Mouse (Mus musculus) urinary bladder, postnatal 4 days (tissue): Measurements from ENCODE around the gene Smarcal1.

ENCODE experiments used
- DNase-seq, 2 experiments: peaks; one replicate each; pipeline ENCODE4 v3.0.0; 2021 to 2022; ENCODE audit warnings: low spot score in 2 of 2

Gene Smarcal1

DNA sequence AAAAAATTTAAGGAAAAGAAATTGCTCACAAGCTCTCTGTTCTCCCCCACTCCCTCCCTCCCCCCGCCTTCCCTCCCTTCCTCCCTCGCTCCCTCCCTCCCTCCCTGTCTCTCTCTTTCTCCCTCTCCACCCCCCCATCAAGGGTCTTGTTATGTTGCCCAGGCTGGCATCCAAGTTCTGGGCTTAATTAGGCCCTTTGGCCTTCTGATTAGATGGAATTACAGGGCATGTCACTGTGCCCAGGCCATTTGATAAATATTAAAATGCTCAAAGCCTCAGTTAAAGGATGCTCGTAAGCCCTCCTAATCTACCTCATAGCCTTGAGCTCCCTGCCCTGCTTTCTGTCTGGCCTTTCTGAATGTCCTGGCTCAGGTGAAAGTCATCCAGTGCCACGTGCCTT, 7.6 kb downstream of the Smarcal1 start:
- DNase-seq = no peak

DNA sequence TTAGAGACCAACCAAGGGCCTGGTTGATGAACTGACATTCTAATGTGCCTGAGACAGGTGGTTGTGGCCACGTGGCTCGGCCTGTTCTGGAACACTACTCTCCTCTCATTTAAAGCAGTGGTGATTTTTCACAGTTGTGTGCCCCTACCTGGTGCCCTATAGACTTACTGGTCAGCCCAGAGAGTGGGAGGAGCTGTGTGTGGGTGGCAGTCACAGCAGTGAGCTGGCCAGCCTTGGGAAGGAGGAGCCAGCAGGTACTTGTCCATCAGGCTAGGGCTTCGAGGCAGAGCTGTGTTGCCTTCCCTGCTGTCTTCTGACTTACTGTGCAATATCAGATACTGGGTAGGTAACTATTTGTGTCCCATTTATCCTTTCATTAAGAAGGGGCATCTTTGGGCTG, 9.3 kb downstream of the Smarcal1 start:
- no peak for DNase-seq

DNA sequence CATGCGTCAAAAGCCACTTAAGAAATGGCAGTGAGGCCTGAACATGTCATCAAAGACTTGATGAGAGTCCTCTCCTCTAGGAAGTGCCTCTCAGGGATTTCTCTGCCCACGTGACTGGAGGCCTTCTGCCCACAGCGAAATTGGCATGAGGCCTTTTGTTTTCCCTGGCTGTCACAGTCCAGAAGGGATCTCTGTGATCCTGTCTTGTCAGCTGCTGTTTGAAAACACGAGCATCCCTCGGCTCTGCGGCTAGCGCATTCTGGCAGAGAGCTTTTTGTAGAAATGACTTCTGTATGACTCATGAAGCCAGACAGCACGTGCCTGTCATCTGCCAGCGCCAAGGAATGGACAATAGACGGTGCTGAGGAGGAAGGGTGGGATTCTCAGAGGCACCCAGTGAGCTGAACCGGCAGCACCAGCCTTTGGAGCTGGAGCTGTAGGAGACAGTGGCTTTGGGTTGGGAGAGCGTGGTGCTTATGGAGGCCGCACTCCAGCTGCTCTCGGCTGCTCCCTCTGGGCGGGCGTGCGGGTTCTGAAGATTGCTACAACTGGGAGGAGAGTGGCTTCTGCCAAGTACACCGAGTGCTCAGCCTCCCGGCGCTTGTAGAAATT, 10.4 kb downstream of the Smarcal1 start:
- DNase-seq = peak in 1 of 2 experiments; percentile 41

DNA sequence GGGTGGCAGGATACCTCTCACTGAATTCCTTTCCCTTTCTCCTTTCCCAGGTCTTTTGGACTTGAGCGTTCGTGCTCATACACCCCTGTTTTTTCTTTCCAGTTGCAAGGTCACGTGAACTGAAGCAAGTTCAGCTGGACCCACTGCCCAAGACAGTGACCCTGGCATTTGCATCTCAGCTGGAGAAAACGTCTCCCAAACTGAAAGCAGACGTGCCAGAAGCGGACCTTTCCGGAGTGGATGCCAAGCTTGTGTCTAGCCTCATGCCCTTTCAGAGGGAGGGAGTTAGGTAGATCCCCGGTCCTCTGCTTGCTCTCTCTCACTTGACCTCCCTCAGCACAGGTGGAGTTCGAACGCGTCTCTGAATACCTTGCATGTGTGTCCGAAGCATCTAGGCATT, 12.6 kb downstream of the Smarcal1 start:
- no peak for DNase-seq

DNA sequence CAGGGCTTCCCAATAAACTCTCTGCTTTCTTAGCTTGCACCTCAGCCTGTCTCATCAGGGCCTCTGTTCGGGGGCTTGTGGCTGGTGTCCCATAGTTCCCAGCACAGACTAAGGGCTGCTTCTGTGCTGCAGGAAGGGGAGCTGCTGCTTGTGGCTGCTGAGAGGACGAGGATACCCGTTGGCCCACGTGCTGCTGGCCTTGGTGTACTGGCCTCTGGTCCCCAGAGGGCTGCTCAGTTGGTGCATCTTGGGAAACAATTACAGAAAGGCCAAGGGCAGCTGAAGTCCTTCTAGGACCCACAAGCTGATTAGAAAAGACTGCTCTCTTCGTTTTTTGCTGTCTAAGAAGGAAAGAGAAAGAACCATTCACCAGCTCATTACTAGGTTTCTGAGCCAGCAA, 13.2 kb downstream of the Smarcal1 start:
- peak in 1 of 2 experiments; percentile 44 for DNase-seq

DNA sequence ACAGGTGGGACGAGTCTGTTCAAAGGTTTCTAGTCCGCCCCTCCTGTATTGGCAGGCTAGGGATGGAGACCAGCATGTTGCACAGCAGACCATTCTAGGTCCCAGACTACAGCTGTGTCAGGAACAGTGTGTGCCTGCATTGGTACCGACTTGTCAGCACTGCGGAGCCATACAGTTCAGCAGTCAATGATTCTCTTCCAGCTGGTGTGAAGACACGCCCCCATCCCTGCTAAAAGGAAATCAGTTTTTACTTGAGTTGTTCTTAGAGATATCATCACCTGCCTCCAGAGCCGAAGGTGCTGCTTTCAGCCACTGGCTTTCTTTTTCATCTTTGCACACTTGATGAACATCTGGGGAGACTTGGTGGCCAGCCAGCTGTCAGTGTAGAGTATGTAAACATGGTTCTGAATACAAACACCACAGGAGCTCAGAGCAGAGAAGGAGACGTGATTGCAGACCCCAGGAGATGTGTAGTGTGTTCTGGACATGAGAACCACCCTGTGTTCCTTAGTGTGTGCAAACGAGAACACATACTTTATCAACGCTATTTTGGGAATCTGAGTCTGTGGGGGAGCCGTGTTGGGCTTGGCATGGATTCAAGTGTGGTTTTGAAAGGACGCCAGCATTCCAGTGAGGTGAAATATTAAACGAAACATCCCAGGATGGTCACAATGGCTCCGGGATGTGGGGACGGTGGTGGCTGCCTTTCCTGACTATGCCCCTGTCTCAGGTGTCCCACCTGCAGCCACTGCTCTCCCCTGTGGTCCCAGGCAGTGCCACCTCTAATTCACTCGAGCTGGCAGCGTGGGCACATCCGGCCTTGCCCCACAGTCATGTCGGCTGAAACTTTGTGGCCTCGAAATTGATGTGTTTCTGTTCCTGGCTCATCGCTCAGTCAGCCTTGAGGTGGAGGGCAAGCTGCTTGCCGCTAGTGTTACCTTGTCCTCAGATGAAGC, 16.4 kb downstream of the Smarcal1 start:
- peak in 1 of 2 experiments; percentile 40 for DNase-seq

DNA sequence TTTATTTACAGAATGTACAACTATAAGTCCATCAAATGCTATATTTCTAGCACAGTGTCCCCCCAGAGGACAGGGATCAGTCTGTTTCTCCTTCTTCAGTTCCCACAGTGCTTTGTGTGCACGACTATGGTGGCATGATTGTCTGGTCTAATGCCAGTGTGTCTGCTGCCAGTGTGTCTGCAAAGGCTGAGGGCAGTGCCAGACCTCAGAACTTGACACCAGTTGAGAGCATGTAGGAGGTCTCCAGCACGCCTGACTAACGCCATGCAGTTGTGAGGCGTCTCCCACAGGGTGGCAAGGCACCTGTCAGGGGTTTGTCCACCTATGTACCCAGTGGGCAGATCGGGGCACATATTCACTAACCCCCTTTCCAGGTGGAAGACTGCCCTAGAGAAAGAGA, 17.7 kb downstream of the Smarcal1 start:
- no peak for DNase-seq

DNA sequence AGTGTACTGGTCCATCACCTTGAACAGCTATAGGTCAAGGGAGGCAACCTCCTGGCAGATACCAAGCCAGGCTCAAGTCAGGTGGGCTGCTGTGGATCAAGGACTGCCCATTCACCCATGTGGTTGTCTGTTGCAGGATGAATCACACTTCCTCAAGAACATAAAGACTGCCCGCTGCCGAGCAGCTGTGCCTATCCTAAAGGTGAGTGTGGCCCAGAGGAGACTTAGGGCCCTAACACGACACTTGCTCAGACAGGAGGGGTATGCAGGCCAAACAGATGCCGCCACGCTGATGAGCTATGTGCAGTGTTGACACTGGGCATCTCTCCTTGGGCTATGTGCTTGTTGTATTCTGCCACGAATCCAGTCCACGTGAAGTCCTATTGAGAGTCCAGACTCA, 18.2 kb downstream of the Smarcal1 start:
- DNase-seq = no peak

DNA sequence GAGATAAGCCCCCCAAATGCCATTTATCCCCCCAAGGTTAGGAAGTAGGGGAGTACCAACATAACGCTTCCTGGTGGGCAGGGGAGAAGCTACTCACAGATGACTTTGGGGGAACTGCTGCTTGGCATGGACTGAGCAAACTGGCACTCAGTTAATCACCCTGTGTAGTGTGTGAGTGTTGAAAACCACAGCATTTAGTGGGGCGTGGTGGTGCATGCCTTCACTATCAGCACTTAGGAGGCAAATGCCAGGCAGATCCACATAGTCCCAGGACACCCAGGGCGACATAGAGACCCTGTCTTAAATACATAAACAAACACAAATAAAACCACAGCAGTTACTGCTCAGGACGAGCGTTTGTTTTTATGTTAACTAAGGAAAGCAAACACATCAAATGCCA, 19.1 kb downstream of the Smarcal1 start:
- DNase-seq = no peak

DNA sequence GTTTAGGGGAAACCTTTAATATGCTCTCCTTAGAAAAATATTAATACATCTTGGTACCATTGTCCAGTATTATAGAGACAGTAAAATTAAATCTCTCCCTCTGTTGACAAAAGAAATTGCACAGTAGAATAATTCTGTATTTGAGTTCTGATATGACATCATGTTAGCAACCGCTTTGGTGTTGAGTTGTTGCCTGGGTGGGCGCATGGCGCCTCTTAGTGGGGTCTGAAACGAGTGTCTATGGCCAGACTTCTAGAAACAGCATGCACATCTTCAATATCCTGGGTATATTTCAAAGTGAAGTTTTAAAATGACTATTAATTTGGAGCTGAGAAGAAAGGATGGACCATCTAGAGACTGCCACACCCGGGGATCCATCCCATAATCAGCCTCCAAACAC, 19.8 kb downstream of the Smarcal1 start:
- no peak for DNase-seq

DNA sequence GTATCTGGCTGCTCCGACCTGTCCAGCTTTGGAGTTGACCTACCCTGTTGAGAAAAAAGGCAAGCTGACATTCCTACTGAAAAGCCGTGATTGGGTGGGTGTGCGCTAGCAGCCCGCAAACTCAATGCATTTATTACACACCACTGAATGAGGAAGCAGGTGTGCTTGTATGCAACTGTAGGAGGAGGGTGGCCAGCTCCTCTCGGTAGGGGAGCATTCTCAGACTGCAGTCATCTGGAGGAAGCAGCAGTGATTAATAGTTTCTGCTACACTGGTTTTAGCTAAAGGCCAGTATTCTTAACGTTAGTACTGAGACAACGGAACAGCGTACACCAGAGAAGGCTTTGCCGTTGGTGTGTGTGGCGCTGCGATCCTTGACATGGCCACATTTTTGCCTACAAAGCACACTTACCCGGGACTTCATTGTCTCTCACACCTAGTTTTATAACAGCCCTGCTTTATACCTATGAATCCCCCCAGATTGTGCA, 23.2 kb downstream of the Smarcal1 start:
- no peak for DNase-seq

DNA sequence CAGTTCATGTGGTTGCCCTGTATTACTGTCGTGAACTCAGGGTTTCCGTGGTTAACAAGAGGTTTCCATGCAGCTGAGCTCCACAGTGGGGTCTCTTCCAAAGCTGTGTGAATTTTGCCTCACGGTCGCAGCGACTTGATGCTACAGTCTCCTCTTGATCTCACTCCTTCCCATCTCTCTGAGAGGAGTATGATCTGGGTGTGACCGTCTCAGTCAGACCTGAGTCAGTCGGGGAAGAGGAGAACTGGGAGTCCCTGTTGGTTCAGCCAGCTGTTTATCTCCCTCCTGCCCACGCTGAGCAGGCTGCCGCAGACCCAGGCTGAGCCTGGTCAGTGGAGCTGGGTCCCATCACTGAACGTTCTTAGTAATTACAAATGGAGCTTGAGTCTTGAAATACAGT, 26.1 kb downstream of the Smarcal1 start:
- no peak for DNase-seq

DNA sequence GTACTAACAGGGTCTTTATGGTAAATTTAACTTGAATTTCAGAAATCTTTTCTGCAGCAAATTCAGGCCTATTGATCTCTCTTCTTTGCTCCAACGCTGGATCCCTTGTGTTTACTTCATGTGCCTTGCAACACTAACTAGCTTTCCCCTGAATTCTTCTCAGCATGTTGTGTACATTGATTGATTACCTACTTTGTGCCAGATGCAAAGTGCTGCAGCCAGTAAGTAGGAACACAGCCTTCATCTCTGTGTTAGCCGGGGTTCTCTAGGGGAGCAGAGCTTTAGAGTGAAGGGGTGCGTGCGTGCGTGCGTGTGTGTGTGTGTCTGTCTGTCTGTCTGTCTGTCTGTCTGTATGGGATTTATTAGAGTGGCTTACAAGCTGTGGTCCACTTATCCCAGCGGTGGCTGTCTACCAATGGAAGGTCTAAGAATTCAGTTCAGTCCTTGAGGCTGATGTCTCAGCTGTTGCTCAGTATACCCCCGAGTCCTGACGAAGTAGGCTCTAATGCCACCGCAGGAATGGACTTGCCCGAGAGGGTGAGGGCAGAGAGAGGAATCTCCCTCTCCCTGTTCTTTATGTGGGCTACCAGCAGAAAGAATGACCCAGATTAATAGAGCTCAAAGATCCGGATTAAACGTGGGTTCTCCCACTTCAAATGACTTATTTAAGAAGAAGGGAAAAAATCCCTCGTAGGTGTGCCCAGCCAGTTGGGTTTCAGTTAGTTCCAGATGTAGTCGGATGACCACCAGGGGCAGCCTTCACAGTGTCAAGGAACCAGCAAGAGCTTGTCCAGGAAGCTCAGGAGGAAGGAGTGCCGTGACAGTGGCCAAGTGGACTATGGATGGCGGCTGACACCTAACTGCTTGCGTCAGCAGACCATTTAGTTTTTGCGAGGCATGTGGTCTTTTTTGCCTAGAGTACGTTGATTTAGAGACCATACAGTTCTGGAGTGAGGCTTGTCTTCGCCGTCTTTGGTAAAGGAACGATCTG, 27.1 kb downstream of the Smarcal1 start:
- no peak for DNase-seq

DNA sequence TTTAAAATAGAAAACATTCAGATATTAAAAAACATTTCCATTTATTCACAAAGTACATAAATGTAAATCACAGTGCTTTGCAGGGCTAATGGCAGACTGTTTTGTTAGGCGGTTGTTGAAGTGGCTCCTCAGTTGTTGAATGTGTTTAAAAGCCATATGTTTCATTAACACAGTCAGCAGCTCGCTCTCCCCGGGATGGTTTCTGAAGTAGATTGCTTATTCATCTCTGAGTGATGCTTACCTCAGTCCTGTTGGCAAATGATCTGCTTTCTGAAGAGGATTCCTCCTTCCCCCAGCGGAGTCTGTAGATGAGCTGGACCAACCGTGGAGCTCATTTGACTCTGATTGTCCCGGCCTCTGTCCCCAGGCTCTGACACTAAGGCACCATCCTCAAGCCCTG, 29.1 kb downstream of the Smarcal1 start:
- DNase-seq = no peak

DNA sequence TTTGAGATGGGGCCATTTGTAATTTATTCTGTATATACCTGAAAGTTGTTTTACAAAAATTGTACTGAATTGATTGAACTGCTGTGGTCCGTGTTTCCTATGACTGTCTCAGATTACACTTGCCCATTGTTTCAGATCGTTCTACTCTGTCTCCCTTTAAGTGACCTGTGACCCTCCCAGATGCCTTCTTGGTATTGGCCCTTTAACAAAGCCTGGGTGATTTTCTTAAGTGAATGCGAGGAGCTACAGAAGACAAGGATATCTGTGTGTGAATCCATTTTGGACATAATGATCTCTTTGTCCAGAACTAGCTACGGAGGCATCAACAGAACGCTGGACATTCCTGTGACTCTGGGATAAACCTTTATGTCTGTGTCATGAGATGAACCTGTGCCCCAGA, 52.2 kb downstream of the Smarcal1 start:
- DNase-seq = no peak

DNA sequence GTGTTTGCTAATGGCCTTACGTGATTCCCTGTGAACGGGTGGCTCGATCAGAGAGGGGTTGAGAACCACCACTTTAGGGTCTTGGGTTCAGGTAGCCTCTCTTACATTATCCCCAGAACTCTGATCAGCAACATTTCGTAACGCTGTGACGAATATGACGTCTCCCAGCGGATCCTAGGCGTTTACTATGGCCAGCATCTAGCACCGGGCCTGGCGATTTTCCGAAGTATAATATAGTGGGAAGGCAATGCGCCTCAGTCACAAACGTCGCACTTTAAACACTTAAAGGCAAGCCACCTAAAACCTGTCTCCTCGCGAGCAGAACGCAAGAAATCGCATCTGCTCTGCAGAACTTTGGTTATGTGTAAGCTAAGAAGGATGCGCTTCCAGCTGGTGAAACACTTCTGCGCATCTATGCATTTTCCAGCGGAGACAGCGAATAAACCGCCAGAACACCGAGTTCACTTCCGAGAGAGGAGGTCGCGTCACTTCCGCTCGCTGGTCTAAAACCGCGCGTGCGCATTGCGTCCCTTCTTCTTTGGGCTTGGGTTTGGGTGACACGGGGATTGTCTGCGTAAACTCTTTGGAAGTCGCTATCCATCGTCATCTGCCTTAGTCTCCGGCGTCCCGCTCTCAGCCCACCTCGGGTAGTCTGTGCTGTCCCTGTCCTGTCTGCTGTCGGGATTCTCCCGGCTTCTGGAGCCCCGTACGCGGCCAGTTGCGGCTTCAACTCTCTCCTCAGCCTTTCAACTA, 57.8 kb downstream of the Smarcal1 start:
- DNase-seq = peak in 1 of 2 experiments; percentile 63

DNA sequence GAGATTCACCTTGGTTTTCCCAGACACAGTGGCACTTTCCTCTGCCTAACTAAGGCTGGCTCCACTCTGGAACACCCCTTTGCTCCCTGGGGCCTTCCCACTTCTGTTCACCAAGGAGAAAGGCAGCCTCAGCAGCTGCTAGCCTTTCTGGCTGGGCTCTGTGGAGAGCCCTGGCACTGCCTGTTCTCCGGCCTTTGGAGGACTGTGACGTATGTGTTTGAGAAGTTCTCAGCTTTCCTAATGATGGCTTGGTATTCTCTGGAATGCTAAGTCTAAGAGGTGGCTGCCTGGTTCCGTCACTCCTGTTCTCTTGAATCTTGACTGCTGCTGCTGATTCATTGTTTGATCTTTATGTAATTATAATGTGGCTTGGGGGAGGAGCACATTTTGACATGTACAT, 90.0 kb downstream of the Smarcal1 start:
- no peak for DNase-seq
